In the genomic region with DNA sequence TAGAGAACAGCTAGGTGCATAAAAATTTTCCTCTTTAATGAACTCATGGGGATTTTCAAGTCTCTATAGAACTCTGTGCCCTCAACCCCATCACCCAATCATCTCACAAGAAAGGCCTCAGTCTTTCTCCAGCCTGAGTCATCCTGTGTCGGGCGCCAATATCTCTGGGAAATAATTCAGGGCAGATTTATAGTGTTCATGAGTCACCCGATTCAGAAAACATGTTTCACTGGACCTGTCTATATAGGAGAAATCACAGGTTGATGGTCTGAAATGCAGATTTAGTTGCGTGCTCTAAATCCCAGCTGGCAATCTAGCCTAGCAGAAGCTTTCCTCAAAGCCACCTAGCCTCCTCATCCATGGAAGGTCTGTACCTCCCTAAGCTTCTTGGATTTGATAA, we compare ENCODE assay signal across 29 mouse cellular contexts. TPM values are rescaled to one million over a fixed set of nuclear protein-coding genes. Genes with fewer than 3 reads are reported as not detected.
DNase-seq lines count a peak whose midpoint lies in the region; ATAC-seq lines count a peak whose summit lies in the region.
"Had no signal": no experiment of that assay in that cellular context is flagged by ENCODE, and none has a peak within 500 bp of the region (broad histone marks: within the 10 kb centered on the region; RNA-seq: fewer than 3 reads in every experiment).

No protein-coding gene starts in this region.

- H3K36me3 ChIP-seq in kidney, embryonic 14.5 days (ENCODE audit: control insufficient read depth, insufficient read depth, low read length) = no peaks in the 10 kb centered on the region
- H3K36me3 ChIP-seq: embryonic facial prominence, embryonic 12.5 days; embryonic facial prominence, embryonic 15.5 days; heart, embryonic 10.5 days; heart, embryonic 13.5 days; hindbrain, embryonic 12.5 days; hindbrain, embryonic 15.5 days had no signal

- WGBS in kidney, embryonic 14.5 days = 88% methylated on average over 4 of the region's 4 CpGs

- no peak overlapping the region for H3K4me2 ChIP-seq in kidney, embryonic 14.5 days (replicated peaks; ENCODE audit: low read depth, low read length)
- H3K4me2 ChIP-seq: embryonic facial prominence, embryonic 12.5 days; embryonic facial prominence, embryonic 15.5 days; heart, embryonic 13.5 days; hindbrain, embryonic 12.5 days; hindbrain, embryonic 15.5 days had no signal

- no peak overlapping the region for H3K9ac ChIP-seq in kidney, embryonic 14.5 days (ENCODE audit: low read depth, low read length)
- H3K9ac ChIP-seq: embryonic facial prominence, embryonic 12.5 days; embryonic facial prominence, embryonic 15.5 days; forebrain, postnatal 0 days; heart, embryonic 13.5 days; hindbrain, embryonic 12.5 days; hindbrain, embryonic 15.5 days had no signal

- H3K4me1 ChIP-seq in kidney, embryonic 14.5 days (ENCODE audit: control insufficient read depth, insufficient read depth, low read length) = no peaks in the 10 kb centered on the region
- H3K4me1 ChIP-seq: embryonic facial prominence, embryonic 12.5 days; embryonic facial prominence, embryonic 15.5 days; heart, embryonic 10.5 days; heart, embryonic 13.5 days; hindbrain, embryonic 12.5 days; hindbrain, embryonic 15.5 days had no signal

- H3K9me3 ChIP-seq in kidney, embryonic 14.5 days (ENCODE audit: control insufficient read depth, low read length) = no peaks in the 10 kb centered on the region
- H3K9me3 ChIP-seq: embryonic facial prominence, embryonic 12.5 days; embryonic facial prominence, embryonic 15.5 days; heart, embryonic 10.5 days; heart, embryonic 13.5 days; hindbrain, embryonic 12.5 days; hindbrain, embryonic 15.5 days had no signal

- H3K4me3 ChIP-seq in kidney, embryonic 14.5 days (ENCODE audit: low read length) = no peak overlapping the region
- H3K4me3 ChIP-seq: embryonic facial prominence, embryonic 12.5 days; embryonic facial prominence, embryonic 15.5 days; gastrocnemius, adult 2 months; heart, adult 2 months; heart, embryonic 10.5 days; heart, embryonic 13.5 days; hindbrain, embryonic 12.5 days; hindbrain, embryonic 15.5 days had no signal

- DNase-seq in adrenal gland, postnatal 36 days = peak; percentile 10 to 23
- no peak for DNase-seq in adrenal gland, postnatal 10 days
- DNase-seq in 3T3-L1 (ENCODE audit: low read depth, low spot score) (peak; percentile 93), NIH3T3 (ENCODE audit: low read depth) (peak; percentile 88)
- DNase-seq in thymus, postnatal 25 days = no peak
- DNase-seq: adrenal gland, postnatal 25 days; cerebellum, adult 11 months; cerebellum, adult 2 months; cerebellum, adult 9-11 months; cerebellum, postnatal 25 days; forebrain, postnatal 0 days; gastrocnemius, adult 2 months; gastrocnemius, postnatal 14 days; heart, adult 2 months; kidney, adult 2 months had no signal

- no peak for ATAC-seq in kidney, embryonic 14.5 days (ENCODE audit: low FRiP score, low TSS enrichment)
- ATAC-seq: forebrain, embryonic 14.5 days; forebrain, postnatal 0 days; intestine, postnatal 0 days; Patski had no signal

- no peaks in the 10 kb centered on the region for H3K27me3 ChIP-seq in kidney, embryonic 14.5 days (ENCODE audit: control insufficient read depth, insufficient read depth, low read length)
- H3K27me3 ChIP-seq: embryonic facial prominence, embryonic 12.5 days; embryonic facial prominence, embryonic 15.5 days; heart, embryonic 13.5 days; hindbrain, embryonic 12.5 days; hindbrain, embryonic 15.5 days had no signal

- H3K27ac ChIP-seq in kidney, embryonic 14.5 days (ENCODE audit: low read depth, low read length) = no peak overlapping the region
- H3K27ac ChIP-seq: embryonic facial prominence, embryonic 12.5 days; embryonic facial prominence, embryonic 15.5 days; gastrocnemius, adult 2 months; heart, adult 2 months; heart, embryonic 10.5 days; heart, embryonic 13.5 days; hindbrain, embryonic 12.5 days; hindbrain, embryonic 15.5 days had no signal

RNA-seq across cellular contexts. Expression of a gene that starts 54.5 kb away (rescaled TPM):
- under 1 TPM in 1 of 2 experiments, not detected in 1; 0.70 TPM for total RNA-seq in adrenal gland, postnatal 36 days (2021)
- not detected for total RNA-seq in adrenal gland, postnatal 10 days (2021)
- not detected in 2 replicates for polyA plus RNA-seq in kidney, embryonic 14.5 days (2014; fragmentation: Nextera tagmentation; extraction: Ambion mirVana)
- total RNA-seq: adrenal gland, postnatal 25 days; common myeloid progenitor, adult 5-6 weeks; ES-E14; forebrain, postnatal 0 days; gastrocnemius, adult 2 months; hematopoietic stem cell, adult 5-6 weeks had no signal
- polyA plus RNA-seq: cerebellum, adult 2 months; embryonic facial prominence, embryonic 12.5 days; embryonic facial prominence, embryonic 15.5 days; forebrain, embryonic 14.5 days; forebrain, postnatal 0 days; heart, embryonic 10.5 days; heart, embryonic 13.5 days; hindbrain, embryonic 12.5 days; hindbrain, embryonic 15.5 days; intestine, embryonic 14.5 days; intestine, postnatal 0 days had no signal

Comparison
In these comparisons a context has a peak if more than half of its experiments do, and no peak if none do; other contexts are left out.
1. DNase-seq: peak in adrenal gland, postnatal 36 days (2 of 2), 3T3-L1 (single experiment) and NIH3T3 (single experiment); none in adrenal gland, postnatal 10 days (single experiment) and thymus, postnatal 25 days (single experiment).